Mouse (Mus musculus): ENCODE measurements at regions not wholly inside any gene's neighbourhood (a gene's known extent, or its start where the extent isn't known, plus 50 kb on each side); places are given as distances from the start of the nearest gene placed in this dataset.
"Not testable (repeated sequence)": the region's sequence is repeated elsewhere in the genome, so short reads cannot be mapped to it uniquely, and the experiment has no call there.

DNA sequence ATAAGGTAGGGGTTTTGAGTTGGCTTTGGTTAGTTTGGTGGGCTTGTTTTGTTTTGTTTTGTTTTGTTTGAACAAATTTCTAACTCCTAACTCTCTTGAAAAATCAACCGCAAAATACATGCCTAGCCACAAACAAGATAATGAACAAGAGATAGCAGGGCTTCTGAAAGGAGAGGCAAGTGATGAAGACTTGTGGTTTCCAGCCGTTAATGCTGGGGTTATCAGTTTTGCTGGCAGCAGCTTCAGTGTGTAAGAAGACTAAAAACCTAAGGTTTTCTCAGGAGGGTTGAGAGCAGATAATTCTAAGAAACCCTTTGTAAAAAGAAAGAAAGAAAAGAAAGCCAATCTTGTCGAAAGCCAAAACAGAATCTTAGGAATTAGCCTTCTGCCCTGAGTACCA, 115.6 kb downstream of the Dad1 start:
- Histone ChIP-seq H3K27me3 (replicated peaks; ENCODE audit: control insufficient read depth, insufficient read depth, low read length) (no peaks in the 10 kb centered on the region), H3K36me3 (ENCODE audit: control insufficient read depth, insufficient read depth, low read length) (no peaks in the 10 kb centered on the region), H3K27ac (ENCODE audit: insufficient read depth, low read depth, low read length) (no peak overlapping the region), H3K4me3 (ENCODE audit: insufficient read depth, low read depth, low read length) (no peak overlapping the region), H3K4me1 (ENCODE audit: control insufficient read depth, insufficient read depth, low read length) (no peaks in the 10 kb centered on the region)
- TF ChIP-seq POLR2A (IDR thresholded peaks at IDR 0.05; ENCODE audit: low read depth, low read length): no peak
- no peak for TF ChIP-seq CTCF (conservative IDR thresholded peaks at IDR 0.05; ENCODE audit: insufficient read depth, insufficient read length, low read depth, low read length)
- WGBS: 90% methylated on average over 3 of the region's 3 CpGs
- DNase-seq: no peak

DNA sequence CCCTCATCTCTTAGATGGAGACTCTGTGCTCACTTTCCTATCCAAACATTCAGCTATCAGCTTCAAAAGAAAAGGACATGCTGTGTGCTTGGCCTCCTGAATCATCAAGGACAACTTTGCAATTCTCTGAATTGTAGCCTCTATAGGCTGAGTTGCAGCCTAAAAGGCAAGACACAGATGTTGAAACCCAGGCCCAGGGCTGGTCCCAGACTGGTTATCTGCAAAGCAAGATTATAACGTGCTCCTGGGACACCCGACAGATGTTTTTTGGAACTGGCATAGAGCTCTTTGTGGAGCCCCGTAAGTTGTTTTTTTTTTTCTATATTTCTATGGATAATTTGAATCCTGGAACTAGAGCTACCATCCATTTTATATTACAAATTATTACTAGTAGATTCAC, 117.4 kb downstream of the Dad1 start:
- Histone ChIP-seq H3K36me3 (ENCODE audit: control insufficient read depth, insufficient read depth, low read length) (no peaks in the 10 kb centered on the region), H3K27ac (ENCODE audit: insufficient read depth, low read depth, low read length) (no peak overlapping the region), H3K27me3 (replicated peaks; ENCODE audit: control insufficient read depth, insufficient read depth, low read length) (no peaks in the 10 kb centered on the region), H3K4me1 (ENCODE audit: control insufficient read depth, insufficient read depth, low read length) (no peaks in the 10 kb centered on the region), H3K4me3 (ENCODE audit: insufficient read depth, low read depth, low read length) (no peak overlapping the region)
- 88% methylated on average over 3 of the region's 3 CpGs for WGBS
- TF ChIP-seq POLR2A (IDR thresholded peaks at IDR 0.05; ENCODE audit: low read depth, low read length) (no peak), CTCF (conservative IDR thresholded peaks at IDR 0.05; ENCODE audit: insufficient read depth, insufficient read length, low read depth, low read length) (no peak)
- DNase-seq: no peak

DNA sequence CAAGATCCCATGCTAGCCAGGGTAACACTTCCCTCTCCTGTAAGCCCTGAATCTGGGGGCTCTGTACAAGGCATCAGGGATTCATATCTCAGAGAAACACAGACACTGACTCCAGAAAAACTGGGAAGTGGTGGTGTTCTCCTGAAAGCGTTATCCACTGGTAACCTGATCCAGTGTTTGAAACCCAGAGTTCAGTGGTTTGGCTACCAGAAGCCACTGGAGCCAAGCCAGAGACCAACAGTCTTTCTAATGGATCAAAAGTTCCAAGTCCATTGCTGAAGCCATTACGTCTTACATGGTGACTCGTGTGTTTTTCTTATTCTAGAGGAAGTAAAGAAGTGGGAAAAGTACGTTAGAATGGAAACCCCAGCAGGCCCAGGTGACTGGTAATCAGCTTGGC, 125.6 kb downstream of the Dad1 start:
- peak; percentile 68 for DNase-seq
- no peak overlapping the region for H3K27ac ChIP-seq (ENCODE audit: insufficient read depth, low read depth, low read length)
- WGBS: 28% methylated on average over 4 of the region's 4 CpGs
- no peak overlapping the region for H3K4me3 ChIP-seq (ENCODE audit: insufficient read depth, low read depth, low read length)
- no peaks in the 10 kb centered on the region; the same call in 1 of the 2 replicates for H3K4me1 ChIP-seq (ENCODE audit: control insufficient read depth, insufficient read depth, low read length)
- TF ChIP-seq POLR2A (IDR thresholded peaks at IDR 0.05; ENCODE audit: low read depth, low read length) (no peak), CTCF (conservative IDR thresholded peaks at IDR 0.05; ENCODE audit: insufficient read depth, insufficient read length, low read depth, low read length) (no peak)
- no peaks in the 10 kb centered on the region for H3K27me3 ChIP-seq (replicated peaks; ENCODE audit: control insufficient read depth, insufficient read depth, low read length)
- H3K36me3 ChIP-seq (ENCODE audit: control insufficient read depth, insufficient read depth, low read length): no peaks in the 10 kb centered on the region

DNA sequence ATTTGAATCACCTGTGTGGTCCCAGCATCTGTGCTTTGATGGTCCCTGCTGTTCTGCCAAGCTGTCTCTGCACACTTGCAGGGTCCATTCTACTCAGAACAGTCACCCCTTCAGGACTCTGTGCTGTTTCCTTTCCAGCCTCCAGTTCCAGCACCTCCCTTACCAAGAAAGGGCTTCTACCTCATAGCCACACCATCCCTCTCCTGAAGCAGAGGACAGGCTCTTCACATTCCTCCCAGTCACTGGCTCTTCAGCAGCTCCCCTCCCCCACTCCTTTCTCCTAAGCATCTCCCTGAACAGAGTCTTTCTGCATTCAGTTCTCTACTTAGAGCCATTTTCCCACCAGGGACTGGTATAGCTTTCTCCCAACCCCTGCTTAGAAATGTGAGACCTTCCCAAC, 128.4 kb downstream of the Dad1 start:
- H3K36me3 ChIP-seq (ENCODE audit: control insufficient read depth, insufficient read depth, low read length): no peaks in the 10 kb centered on the region
- DNase-seq: no peak
- TF ChIP-seq CTCF (conservative IDR thresholded peaks at IDR 0.05; ENCODE audit: insufficient read depth, insufficient read length, low read depth, low read length) (no peak), POLR2A (IDR thresholded peaks at IDR 0.05; ENCODE audit: low read depth, low read length) (no peak)

DNA sequence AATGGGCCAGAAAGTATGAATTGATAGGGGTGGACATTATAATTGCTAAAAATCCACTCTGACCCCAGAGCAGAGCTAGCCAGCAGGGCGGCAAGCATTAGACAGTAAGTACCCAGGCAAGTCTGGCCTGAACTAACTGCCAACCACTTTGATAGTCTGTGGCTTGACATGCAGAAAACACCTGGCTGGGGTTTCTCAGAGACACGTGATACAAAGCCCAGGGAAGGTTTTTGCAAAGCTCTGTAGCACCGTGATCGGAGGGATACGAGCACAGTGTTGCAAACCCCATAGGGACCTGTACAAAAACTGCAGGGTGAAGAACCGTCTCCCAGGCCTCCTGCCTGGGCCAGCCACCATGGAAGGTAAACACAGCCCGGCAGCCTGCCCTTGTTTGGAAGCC, 131.9 kb downstream of the Dad1 start:
- TF ChIP-seq CTCF (conservative IDR thresholded peaks at IDR 0.05; ENCODE audit: insufficient read depth, insufficient read length, low read depth, low read length): no peak
- Histone ChIP-seq H3K27ac (ENCODE audit: insufficient read depth, low read depth, low read length) (no peak overlapping the region), H3K4me3 (ENCODE audit: insufficient read depth, low read depth, low read length) (no peak overlapping the region), H3K4me1 (ENCODE audit: control insufficient read depth, insufficient read depth, low read length) (no peaks in the 10 kb centered on the region; the same call in 1 of the 2 replicates), H3K36me3 (ENCODE audit: control insufficient read depth, insufficient read depth, low read length) (no peaks in the 10 kb centered on the region), H3K27me3 (replicated peaks; ENCODE audit: control insufficient read depth, insufficient read depth, low read length) (no peaks in the 10 kb centered on the region)
- no peak for DNase-seq
- 71% methylated on average over 7 of the region's 7 CpGs for WGBS

More for the DNA sequence above, 128.4 kb downstream of the Dad1 start:
- H3K27ac ChIP-seq (ENCODE audit: insufficient read depth, low read depth, low read length): no peak overlapping the region
- no peak overlapping the region for H3K4me3 ChIP-seq (ENCODE audit: insufficient read depth, low read depth, low read length)
- H3K4me1 ChIP-seq (ENCODE audit: control insufficient read depth, insufficient read depth, low read length): no peaks in the 10 kb centered on the region; the same call in 1 of the 2 replicates
- H3K27me3 ChIP-seq (replicated peaks; ENCODE audit: control insufficient read depth, insufficient read depth, low read length): no peaks in the 10 kb centered on the region

DNA sequence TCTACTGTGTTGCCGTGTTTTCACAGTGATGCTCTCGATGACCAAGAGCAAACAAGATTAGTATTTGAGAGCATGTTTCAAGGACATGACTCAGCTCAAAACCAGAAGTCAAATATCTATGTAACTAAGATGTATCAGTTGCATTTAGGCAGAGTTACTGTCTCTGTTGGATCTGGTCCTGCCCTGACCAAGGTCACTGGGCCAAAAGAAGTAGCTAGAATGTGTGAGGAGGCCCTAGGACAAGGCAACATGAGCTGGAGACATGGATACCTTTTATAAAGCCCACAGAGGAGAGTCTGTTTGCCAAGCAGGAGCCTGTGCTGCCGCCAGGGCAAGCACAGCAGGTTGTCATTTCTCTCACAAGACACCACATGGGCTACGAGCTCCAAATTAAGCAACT, 132.6 kb downstream of the Dad1 start:
- Histone ChIP-seq H3K27me3 (replicated peaks; ENCODE audit: control insufficient read depth, insufficient read depth, low read length) (no peaks in the 10 kb centered on the region), H3K4me3 (ENCODE audit: insufficient read depth, low read depth, low read length) (no peak overlapping the region), H3K4me1 (ENCODE audit: control insufficient read depth, insufficient read depth, low read length) (no peaks in the 10 kb centered on the region), H3K27ac (ENCODE audit: insufficient read depth, low read depth, low read length) (no peak overlapping the region), H3K36me3 (ENCODE audit: control insufficient read depth, insufficient read depth, low read length) (no peaks in the 10 kb centered on the region)
- no peak for TF ChIP-seq CTCF (conservative IDR thresholded peaks at IDR 0.05; ENCODE audit: insufficient read depth, insufficient read length, low read depth, low read length)
- no peak for TF ChIP-seq POLR2A (IDR thresholded peaks at IDR 0.05; ENCODE audit: low read depth, low read length)
- WGBS: 95% methylated on average over 4 of the region's 4 CpGs
- DNase-seq: no peak

DNA sequence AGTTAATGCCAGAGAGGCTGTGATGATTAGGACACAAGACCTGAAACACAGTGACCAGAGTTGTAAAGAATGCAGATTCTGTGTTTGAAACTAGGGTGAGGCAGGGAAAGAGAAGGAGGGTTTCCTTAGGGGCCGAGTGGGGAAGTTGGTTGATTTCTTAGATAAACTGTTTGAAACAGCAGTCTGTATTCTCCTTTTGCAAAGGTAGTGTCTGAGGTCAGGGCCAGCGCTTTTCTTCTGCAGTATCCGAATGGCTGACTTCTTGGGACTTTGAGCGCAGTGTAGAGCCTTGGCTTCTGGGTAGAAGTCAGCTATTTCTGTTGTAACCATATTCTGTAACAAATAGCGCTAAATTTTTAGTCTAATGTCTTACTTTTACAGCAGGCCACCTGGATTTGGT, 133.7 kb downstream of the Dad1 start:
- no peak overlapping the region for H3K4me3 ChIP-seq (ENCODE audit: insufficient read depth, low read depth, low read length)
- no peaks in the 10 kb centered on the region for H3K4me1 ChIP-seq (ENCODE audit: control insufficient read depth, insufficient read depth, low read length)
- no peaks in the 10 kb centered on the region for H3K36me3 ChIP-seq (ENCODE audit: control insufficient read depth, insufficient read depth, low read length)
- DNase-seq: no peak
- WGBS: 94% methylated on average over 5 of the region's 5 CpGs
- no peak overlapping the region for H3K27ac ChIP-seq (ENCODE audit: insufficient read depth, low read depth, low read length)
- H3K27me3 ChIP-seq (replicated peaks; ENCODE audit: control insufficient read depth, insufficient read depth, low read length): no peaks in the 10 kb centered on the region
- TF ChIP-seq POLR2A (IDR thresholded peaks at IDR 0.05; ENCODE audit: low read depth, low read length): no peak
- no peak for TF ChIP-seq CTCF (conservative IDR thresholded peaks at IDR 0.05; ENCODE audit: insufficient read depth, insufficient read length, low read depth, low read length)

DNA sequence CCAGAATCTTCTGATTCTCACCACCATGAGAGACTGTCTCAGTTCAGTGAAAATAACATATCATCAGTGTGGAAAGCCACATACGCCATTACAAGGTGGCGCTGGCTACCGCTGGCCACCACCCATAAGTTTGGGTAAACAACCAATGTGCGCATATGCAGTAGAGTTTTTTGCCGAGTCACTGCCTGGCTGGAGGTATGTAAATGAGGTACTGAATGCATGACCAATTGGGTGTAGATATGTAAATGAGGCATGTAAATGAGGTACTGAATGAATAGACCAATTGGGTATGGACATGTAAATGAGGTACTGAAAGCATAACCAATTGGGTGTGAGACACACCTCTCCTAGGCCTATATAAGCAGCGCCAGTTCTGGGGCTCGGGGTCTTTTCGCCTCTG, 136.3 kb downstream of the Dad1 start:
- H3K4me1 ChIP-seq (ENCODE audit: control insufficient read depth, insufficient read depth, low read length); DNase-seq; H3K36me3 ChIP-seq (ENCODE audit: control insufficient read depth, insufficient read depth, low read length); H3K27me3 ChIP-seq (replicated peaks; ENCODE audit: control insufficient read depth, insufficient read depth, low read length); H3K4me3 ChIP-seq (ENCODE audit: insufficient read depth, low read depth, low read length); H3K27ac ChIP-seq (ENCODE audit: insufficient read depth, low read depth, low read length): not testable (repeated sequence)
- 97% methylated on average over 8 of the region's 8 CpGs for WGBS

All from kidney, adult 2 months (tissue).